Mouse (Mus musculus) heart, adult 9 months (tissue): Measurements from ENCODE around the gene Thap2.

Experiments used
- DNase-seq, 2 experiments: peaks; one replicate each; pipeline ENCODE4 v3.0.0; 2022; ENCODE audit warnings: low spot score in 2 of 2

Gene Thap2

DNA sequence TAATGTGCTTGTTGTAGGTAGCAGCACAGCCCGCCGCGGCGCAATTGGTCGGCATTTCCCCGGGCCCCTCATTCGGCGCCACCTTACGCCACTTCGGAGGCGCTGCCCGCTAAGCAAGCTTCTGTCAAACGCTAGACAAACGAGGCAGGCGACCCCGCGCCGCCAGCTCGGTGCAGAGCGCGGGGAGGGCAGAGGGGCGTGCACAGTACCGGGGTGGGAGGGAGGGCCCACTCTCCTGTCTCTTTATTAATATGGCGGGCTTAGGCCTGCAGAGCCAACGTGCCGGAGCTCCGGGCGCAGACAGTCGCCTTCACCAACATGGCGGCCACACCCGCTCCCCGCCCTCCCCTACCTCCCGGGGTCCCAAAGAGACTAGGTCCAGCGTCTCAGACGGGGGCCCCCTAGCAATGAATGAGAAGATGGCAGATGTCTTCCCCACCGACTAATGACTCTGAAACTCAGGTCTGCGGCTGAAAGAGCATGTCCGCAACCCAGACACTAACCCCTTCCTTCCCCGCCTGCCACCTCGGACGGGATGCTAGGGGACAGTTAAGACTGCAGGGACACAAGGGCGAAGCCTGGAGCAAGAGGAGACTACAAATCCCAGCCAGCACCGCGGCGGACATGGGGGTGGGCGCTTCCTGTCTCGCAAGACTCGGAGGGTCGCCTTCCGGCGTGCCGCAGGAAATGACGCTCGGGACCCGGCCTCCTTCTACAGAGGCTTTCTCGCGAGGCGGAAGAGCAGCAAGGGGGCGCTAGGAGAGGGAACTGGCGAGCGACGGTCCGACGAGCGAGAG, at the start of gene Thap2, which contains the start of gene Zfc3h1:
TSS of gene Thap2 (minus strand) at position 223 of the 797 bp plus-strand sequence.
TSS of gene Zfc3h1 (plus strand) at position 739 of the 797 bp plus-strand sequence.
- peak; percentile 98 for DNase-seq

DNA sequence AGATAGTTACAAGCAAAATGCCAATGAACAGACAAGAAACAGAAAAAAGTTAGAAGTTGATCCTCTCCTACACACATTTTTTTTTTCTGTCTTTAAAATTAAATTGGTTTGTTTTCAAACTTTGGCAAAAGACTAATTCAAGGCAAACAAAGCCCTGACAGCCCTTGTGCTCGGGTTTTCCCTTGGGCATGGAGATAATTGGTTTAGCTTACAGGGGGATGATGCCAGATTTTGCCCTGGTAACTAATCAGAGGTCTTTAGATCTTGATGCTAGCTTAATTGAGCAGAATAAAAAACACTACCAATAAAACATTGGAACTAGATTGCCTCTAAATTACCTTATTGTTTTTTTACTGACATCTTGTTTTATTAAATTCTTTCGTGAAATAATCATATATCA, 41.1 kb upstream of the Thap2 start:
- DNase-seq = no peak

DNA sequence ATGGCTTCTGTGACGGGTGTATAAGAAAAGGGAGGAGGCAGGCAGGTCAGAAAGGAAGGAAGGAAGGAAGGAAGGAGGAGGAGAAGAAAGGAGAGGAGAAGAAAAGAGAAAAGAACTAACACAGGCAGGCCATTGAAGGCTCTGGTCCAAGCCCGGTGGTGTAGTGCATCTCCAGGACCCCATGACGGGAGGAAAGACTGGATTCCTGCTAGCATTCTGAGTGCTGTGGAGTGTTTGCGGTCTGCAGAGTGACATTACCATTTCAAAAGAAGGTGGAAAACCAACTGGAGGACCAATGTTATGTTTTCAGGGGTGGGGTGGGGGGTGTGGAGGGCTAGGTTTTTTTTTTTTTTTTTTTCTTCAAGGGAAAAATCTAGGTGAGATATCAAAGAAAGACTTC, 37.7 kb upstream of the Thap2 start:
- no peak for DNase-seq

DNA sequence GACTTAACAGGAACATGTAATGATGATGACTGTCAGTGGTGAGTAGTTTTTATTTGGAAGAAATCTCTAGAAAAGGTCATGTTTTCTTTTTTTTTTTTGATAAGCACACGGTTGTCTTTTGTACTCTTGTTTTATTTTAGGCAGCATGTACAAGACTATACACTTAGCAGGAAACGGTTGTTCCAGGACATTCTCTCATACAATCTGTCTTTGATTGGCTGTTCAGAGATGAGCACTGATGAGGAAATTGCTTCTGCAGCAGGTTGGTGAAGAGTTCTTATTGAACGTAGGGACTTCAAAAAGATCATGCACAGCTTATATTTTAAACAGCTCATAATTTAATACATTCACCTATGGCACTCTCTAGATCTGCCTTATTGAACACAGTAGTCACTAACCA, 29.8 kb upstream of the Thap2 start:
- DNase-seq = no peak

DNA sequence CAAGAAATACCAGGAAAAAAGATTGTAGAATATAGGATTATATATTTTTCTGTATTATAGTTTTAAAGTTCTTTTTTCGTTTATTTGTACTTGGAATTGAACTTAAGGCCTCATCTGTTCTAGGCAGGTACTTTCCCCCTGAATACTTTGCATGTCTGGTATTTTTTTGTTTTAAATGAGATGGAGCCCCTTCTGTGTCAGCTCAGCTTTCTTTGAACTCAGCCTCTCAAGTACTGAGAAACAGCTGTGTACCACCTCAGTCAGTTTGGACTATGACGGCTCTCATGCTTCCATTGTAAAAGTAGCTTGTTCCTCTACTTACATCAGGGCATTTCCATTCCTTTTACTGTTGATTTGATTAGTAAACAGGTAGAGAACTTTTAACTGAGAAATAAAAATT, 29.3 kb upstream of the Thap2 start:
- no peak for DNase-seq

DNA sequence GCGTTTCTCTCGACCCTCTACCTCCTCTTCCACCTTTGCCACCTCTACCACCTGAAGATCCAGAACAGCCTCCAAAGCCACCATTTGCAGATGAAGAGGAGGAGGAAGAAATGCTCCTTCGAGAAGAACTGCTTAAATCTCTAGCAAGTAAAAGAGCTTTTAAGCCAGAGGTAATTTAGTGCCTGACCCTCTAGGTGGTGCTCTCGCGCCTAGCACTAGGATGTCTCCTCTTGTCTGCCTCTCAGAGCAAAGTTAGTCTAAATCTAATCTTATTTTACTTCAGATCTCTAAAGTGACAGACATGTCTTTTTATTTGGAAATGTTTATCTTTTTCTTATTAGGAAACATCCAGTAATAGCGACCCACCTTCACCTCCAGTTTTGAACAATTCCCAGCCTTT, 22.1 kb upstream of the Thap2 start:
- peak in 1 of 2 experiments; percentile 11 for DNase-seq

DNA sequence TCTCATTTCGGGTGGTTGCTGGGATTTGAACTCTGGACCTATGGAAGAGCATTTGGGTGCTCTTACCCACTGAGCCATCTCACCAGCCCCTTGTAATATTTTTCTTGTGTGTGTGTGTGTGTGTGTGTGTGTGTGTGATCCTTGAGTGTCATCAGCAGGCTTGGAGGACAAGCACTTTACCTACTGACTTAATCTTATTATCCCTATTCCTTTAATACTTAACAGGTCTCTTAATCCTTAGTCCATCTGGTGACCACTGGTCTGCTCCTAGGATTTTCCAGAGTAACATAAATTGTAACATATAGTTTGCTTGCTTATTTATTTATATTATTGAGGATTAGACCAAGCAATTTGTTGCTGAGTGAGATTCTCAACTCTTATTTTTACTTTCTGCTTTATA, 7.7 kb upstream of the Thap2 start:
- no peak for DNase-seq

DNA sequence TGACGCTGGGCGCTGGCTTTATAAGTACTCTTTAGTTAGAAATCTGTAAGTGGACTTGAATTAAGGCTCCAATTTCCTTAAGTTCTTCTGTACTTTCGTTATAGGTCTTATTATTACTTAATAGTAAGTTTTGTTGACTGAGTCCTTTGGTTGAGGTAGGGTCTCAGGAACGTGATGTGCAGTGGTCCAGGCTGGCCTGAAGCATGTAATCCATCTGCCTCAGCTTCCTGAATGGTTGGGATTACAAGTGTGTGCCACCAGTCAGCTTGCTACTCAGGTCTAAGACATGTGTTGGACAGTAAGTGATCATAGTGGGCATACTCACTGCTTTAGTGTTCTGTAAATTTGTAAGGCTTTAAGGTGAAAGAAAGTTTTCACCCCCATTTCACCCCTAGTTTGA, 6.8 kb upstream of the Thap2 start:
- DNase-seq = no peak

DNA sequence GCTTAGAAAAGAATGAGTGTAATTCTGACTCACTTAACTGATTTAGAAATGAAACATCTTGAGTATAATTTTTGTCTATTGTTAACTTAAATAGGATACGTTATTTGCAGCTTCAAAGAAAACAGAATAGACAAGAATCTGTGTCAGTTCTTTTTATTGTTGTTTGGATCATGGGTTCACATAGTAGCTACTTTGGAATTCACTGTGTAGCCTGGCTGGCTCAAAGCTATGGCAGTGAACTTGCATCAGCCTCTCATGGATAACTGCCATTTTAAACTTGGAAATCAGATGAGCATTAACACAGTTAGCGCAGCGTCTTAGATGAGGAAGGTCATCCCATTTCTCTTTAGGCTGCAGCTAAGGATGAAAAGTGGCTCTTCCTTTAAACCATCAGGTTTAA, 3.6 kb upstream of the Thap2 start:
- DNase-seq = no peak

DNA sequence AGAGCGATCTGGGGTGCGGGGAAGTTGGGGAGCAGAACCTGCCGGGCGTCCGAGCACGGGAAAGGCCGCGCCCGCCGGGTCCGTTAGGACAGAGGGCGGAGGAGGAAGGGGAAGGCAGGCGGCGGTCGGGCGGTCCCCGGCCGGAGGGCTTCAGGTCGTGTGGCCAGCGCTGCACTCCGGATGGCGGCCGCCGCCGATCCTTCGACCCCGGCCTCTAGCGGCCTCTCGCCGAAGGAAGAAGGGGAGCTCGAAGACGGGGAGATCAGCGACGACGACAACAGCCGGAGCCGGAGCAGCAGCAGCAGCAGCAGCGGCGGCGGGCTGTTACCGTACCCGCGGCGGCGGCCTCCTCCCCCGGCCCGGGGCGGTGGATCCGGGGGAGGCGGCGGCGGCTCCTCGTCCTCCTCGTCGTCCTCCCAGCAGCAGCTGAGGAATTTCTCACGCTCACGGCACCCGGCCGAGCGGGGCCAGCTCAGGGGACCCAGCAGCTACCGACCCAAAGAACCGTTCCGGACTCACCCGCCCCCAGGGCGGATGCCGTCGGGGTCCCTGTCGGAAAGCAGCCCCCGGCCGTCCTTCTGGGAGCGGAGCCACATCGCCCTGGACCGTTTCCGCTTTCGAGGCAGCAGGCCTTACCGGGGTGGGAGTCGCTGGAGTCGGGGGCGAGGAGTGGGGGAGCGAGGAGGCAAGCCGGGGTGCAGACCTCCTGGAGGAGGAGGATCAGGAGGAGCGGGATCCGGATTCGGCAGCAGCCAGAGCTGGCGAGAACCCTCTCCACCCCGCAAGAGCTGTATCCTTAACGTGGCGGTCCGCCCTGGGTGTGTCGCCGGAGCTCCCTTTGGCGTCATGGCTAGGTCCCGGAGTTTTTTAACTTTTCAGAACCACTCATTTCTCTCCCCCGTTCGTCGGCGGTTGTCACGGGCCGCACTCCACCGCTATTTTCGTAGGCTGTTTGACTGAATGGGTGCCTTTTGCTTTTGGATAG, 1.1 kb upstream of the Thap2 start:
- DNase-seq = peak; percentile 53 to 67

DNA sequence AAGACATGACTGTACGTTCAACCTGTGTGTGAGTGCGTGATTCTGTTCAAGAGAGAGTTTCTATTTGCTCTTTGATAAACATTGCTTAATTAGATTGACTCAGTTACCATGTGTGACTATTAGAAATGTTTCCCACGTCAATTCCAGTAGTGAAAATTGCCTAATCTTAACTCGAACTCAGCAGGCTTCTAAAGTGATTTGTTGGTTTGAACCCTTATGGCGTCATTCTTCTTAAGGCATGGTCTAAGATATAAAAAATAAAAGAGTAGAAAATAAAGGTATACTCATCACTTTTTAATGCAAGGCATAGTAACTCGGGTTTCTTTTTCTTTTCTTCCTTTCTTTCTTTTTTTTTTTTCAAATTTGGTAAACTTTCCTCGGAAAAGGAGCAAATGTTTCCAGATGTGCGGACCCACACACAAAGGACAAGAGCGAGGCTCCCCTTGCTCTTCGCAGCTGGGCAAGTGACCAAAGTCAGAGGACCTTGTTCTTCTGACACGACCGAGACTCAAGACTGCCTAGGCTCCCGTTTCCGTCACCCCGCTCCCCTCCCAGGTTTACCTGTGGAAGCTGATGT, 511 bp downstream of the Thap2 start:
- DNase-seq = no peak

DNA sequence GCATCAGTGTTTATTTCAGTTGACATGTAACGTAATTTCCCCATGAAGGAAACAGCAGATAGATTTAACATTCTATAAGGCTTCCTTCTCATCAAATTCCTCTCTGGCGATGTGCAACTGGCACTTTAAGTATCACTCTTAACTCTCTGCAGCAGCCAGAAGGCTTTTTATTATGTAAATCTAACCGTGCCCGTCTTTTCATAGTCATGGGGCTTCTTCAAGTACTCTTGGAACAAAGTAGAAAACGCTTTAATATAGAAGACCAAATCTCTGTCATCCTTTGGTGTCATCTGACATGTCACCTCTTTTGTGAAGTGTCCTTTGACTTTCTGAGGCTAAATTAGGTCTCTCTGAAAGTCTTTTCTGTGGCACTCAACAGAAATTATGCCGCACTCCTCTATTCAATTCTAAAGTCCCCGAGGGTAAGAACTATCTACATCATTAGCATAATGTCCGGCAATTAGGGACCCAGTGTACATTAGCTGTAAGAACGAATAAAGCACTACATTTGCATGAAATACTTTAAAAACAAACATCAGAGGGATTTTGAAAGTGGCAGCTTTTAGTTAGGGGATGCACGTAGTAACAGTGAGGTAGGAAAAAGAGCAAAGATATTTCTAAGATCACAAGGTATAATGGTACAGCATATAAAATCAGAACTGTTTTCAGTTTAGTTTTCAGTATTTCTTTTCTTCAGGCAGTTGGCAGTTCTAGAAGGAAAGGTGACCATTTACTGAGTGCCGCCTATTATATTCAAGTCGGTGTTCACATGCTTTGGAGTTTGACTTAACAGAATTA, 1.2 kb downstream of the Thap2 start:
- no peak for DNase-seq

DNA sequence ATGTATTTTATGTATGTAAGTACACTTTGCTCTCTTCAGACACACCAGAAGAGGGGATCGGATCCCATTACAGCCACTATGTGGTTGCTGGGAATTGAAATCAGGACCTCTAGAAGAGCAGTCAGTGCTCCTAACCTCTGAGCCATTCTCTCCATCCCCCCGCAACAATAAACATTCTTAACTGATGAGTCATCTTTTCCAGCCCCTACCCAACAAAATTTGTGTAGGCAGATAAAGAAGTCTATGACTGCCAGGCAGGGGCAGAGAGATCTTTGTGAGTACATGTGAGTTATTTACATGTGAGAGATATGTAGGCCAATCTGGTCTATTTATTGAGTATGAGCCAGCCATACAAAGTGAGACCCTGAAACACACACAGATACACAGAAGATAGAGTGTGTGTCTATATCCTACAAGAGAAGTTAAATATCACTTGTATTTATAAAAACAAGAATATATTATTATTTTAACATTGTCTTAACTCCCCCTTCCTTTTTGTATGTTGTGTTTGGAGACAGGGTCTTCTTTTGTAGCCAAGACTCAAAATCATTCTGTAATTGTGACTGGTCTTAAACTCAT, 2.6 kb downstream of the Thap2 start:
- no peak for DNase-seq

DNA sequence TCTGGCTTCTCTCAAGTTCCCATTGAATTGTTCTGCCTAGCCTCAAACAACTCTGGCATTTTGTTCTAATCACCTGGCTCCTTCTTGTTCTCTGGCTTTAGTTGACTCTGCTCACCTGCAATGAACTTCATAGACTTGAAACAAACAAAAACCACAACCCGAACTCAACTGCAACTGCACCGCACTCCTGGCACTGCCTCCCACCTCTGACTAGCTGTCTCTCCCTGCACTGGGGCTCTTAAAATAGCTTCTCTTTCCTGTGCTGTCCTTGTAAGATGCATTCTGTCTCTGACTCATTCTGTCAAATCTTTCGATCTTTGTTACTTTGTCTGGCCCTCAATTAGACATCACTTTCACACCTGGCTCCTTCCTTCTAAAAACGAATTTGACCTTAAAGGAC, 21.1 kb downstream of the Thap2 start:
- DNase-seq = no peak

DNA sequence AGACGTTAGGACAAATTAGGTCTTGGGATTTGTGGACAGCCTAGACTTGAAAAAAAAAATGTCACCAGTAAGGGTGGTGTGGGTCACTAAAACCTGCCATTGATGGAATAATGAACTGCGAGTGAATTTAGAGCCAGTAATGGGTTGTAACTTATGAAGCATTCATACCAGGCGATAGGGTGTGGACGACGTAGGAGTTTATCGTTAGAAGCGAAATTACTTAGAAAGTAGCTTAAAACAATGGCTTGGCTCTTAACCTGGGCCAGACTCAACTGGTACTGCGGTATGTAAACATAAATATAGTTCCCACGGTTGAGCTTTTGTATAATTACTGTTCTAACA, 21.6 kb downstream of the Thap2 start:
- DNase-seq = no peak

DNA sequence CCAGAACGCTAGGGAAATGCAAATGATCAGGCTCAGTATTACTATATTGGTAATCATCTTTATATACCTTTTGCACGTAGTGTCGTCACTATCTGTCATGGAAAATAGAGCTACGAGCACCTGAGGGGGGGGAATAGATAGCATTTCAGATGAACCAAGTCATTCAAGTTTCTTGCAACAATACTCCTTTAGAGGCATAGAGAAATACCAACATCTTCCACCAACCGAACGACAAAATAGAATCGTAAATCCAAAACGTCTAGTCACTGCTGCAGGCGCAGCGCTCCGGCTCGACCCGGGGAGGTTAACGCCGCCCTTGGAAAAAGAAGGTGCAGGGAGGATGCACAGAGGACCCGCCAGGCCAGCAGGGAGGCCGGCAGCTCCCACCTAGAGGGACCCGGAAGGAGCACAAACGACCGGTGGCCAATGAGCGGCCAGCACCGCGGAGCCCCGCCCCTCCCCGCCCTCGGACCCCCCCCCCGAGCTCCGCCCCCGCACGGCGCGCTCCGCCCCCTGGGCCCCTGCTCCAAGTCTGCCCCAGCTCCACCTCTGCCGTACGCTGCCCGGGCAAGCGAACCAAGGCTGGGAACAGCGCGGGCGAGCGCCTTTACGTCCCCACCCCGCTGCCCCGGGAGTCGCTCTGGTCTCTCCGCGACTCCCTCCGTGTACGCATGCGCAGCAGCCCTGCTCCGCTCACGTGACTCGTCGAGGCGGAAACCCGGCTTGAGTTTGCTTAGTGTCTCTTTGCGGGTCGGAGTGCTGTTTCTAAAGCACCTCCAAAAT, 22.2 kb downstream of the Thap2 start, which contains the start of gene Tmem19:
TSS of gene Tmem19 (minus strand) at position 662 of the 783 bp plus-strand sequence.
- DNase-seq = peak; percentile 96 to 98

DNA sequence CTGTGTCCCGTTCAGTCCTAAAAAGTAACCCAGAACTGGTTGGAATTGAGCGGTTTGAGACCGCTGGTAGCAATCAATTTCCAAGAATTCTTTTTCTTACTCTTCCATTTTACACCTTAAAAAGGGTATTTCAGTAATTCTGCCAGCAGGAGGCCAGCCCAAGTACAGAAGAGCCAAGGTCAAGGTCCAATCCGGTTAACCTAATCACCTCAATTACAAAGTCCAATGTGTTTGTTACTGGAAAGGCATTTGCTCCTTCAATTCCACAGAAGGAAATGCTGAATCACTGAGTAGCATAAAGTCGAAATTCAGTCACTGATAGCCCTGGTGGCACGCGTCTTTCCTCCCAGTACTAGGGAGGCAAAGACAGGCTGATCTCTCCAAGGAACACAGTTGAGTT, 25.2 kb downstream of the Thap2 start:
- DNase-seq = no peak

DNA sequence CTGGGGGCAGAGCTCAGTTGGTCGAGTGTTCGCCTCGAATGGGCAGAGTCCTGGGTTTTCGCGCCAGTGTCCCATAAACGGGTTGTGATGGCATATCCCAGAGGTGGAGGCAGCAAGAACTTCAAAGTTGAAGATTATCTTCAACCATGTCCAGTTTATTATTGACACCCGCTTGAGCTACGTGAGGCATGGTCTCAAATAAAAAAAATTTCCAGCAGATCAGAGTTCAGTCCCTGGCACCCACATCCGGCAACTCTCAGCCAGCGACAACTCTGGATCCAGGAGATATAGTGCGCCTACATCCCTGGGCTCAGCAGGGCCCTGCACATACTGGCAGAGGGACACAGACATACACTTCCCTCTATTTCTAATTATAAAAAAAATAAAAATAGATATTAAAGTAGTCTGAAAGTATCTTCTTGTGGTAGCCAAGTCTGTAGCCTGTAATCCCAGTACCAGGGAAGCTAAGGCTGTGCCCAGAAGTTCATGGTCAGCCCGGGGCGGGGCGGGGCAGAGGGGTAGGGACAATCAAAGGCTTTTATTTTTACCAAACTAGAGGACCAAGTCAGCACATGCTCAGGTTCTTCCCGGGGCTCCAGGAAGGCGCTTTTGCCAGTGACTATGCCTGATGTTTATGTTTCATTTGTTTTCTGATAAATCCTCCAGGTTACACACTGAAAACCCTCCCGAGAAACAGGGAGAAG, 25.9 kb downstream of the Thap2 start:
- no peak for DNase-seq

DNA sequence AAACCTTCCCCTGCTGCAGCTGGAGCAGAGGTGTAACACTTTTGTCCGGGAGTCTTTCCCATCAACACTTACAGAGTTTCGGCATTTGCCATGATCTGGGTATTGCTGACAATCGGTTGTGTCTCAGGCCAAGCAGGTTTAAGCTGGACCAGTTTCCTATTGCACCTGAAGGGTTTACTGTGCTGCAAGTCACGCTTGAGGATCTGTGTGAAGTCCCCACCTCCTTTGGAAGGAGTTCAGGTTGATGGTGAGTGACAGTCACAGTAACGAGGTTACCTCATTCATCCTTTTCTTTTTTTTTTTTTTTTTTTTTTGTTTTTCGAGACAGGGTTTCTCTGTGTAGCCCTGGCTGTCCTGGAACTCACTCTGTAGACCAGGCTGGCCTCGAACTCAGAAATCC, 28.1 kb downstream of the Thap2 start:
- DNase-seq = no peak

DNA sequence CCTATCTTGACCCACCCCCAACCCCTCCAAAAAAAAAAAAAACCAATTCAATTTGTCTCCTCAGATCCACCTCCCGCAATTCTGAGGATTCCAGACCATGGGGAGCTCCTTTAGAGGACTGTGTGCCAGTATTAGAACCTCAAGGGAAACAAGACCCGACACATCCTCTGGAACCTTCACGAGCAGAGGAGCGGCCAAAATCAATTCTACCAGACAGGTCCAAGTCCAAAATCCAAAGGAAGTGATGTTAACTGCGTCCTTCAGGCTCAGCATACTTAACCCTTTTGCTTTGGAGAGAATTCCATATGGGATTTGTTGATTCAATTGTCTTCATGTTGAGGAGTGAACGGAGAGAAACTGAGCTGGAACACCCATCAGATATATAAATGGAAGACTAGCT, 29.2 kb downstream of the Thap2 start:
- DNase-seq = no peak
